Mouse (Mus musculus) embryonic facial prominence, embryonic 15.5 days (tissue): ENCODE measurements at regions not wholly inside any gene's neighbourhood (a gene's known extent, or its start where the extent isn't known, plus 50 kb on each side); places are given as distances from the start of the nearest gene placed in this dataset.

ENCODE experiments used
- ATAC-seq: fragments of 200-750 bp; cut with Nextera tagmentation; 2 replicates; pipeline ENCODE4 v1.8.0; 2017; ENCODE audit warnings: low read depth, moderate TSS enrichment; ENCODE audit not compliant: insufficient number of reproducible peaks, low FRiP score, low TSS enrichment
- H3K27ac ChIP-seq: fragments of 300-500 bp; sonication (generic); replicated peaks from 2 replicates; pipeline ENCODE4 v1.5.1; 2015; ENCODE audit warnings: mild to moderate bottlenecking, inconsistent platforms
- H3K27me3 ChIP-seq: fragments of 300-500 bp; sonication (generic); 2 replicates; pipeline ENCODE4 v1.6.1; 2015; ENCODE audit warnings: inconsistent platforms
- H3K36me3 ChIP-seq: fragments of 300-500 bp; sonication (generic); 2 replicates; pipeline ENCODE4 v1.6.1; 2015; ENCODE audit warnings: mild to moderate bottlenecking, inconsistent platforms
- H3K4me1 ChIP-seq: fragments of 300-500 bp; sonication (generic); 2 replicates; pipeline ENCODE4 v1.6.1; 2015; ENCODE audit warnings: inconsistent platforms
- H3K4me2 ChIP-seq: fragments of 300-500 bp; sonication (generic); replicated peaks from 2 replicates; pipeline ENCODE4 v1.6.1; 2015; ENCODE audit warnings: mild to moderate bottlenecking, inconsistent platforms
- H3K4me3 ChIP-seq: fragments of 300-500 bp; sonication (generic); replicated peaks from 2 replicates; pipeline ENCODE4 v1.5.1; 2015; ENCODE audit warnings: mild to moderate bottlenecking, inconsistent platforms
- H3K9ac ChIP-seq: fragments of 300-500 bp; sonication (generic); 2 replicates; pipeline ENCODE4 v1.6.1; 2015; ENCODE audit warnings: inconsistent platforms
- H3K9me3 ChIP-seq: fragments of 300-500 bp; sonication (generic); replicated peaks from 2 replicates; pipeline ENCODE4 v1.6.1; 2016; ENCODE audit warnings: inconsistent platforms
- WGBS: fragments of 180-500 bp; shearing (Covaris S2); methylation state at CpG from one replicate; pipeline ENCODE4 v1.1.7; 2015; 5-methylcytosine and 5-hydroxymethylcytosine counted together

DNA sequence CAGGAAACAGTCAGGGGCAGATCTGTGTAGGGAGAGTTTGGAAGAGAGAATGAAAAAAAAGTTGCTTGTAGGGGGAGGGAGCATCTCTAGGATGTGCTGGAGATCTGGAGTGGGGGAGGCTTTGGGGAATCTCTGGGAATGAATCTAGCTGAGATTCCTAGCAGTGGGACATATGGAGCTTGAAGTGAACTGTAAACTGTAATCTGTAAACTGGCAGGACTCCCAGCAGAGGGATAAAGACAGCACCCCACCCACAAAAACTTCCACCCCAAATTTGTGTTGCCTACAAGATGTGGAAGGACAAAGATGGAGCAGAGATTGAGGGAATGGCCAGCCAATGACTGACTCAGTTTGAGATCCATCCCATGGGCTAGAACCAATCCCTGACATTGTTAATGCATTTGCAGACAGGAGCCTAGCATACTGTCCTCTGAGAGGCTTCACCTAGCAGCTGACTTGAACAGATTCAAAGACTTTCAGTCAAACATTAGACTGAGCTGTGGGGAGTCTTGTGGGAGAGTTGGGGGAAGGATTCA lies 87.7 kb upstream of the Adam6b start:
- no peak overlapping the region for H3K4me2 ChIP-seq
- no peak for ATAC-seq
- no peaks in the 10 kb centered on the region for H3K9me3 ChIP-seq
- H3K4me3 ChIP-seq: no peak overlapping the region
- no peaks in the 10 kb centered on the region for H3K4me1 ChIP-seq
- H3K27me3 ChIP-seq: no peaks in the 10 kb centered on the region
- H3K36me3 ChIP-seq: no peaks in the 10 kb centered on the region
- H3K9ac ChIP-seq: no peak overlapping the region
- no peak overlapping the region for H3K27ac ChIP-seq

GRCm38 (mm10) chr12:113402823-113403222 lies 86.5 kb upstream of the Adam6b start:
- H3K27ac ChIP-seq: no peak overlapping the region
- no peaks in the 10 kb centered on the region for H3K9me3 ChIP-seq
- no peak for ATAC-seq
- no peak overlapping the region for H3K4me3 ChIP-seq
- H3K27me3 ChIP-seq: no peaks in the 10 kb centered on the region
- H3K9ac ChIP-seq: no peak overlapping the region
- no peaks in the 10 kb centered on the region for H3K36me3 ChIP-seq
- H3K4me2 ChIP-seq: no peak overlapping the region
- no peaks in the 10 kb centered on the region for H3K4me1 ChIP-seq
- WGBS: 50% methylated on average over 2 of the region's 2 CpGs

GRCm38 (mm10) chr12:113411113-113411512 lies 78.2 kb upstream of the Adam6b start:
- no peak overlapping the region for H3K4me3 ChIP-seq
- ATAC-seq: no peak

GRCm38 (mm10) chr12:113413996-113414395 lies 75.3 kb upstream of the Adam6b start:
- Histone ChIP-seq H3K4me1 (no peaks in the 10 kb centered on the region), H3K4me3 (no peak overlapping the region), H3K4me2 (no peak overlapping the region), H3K36me3 (no peaks in the 10 kb centered on the region), H3K27me3 (no peaks in the 10 kb centered on the region), H3K27ac (no peak overlapping the region), H3K9me3 (no peaks in the 10 kb centered on the region), H3K9ac (no peak overlapping the region)
- WGBS: 32% methylated on average over 1 of the region's 1 CpGs
- ATAC-seq: no peak

More at GRCm38 (mm10) chr12:113411113-113411512, 78.2 kb upstream of the Adam6b start:
- no peak overlapping the region for H3K9ac ChIP-seq
- no peaks in the 10 kb centered on the region for H3K27me3 ChIP-seq
- H3K9me3 ChIP-seq: no peaks in the 10 kb centered on the region
- H3K4me2 ChIP-seq: no peak overlapping the region
- H3K36me3 ChIP-seq: no peaks in the 10 kb centered on the region
- H3K4me1 ChIP-seq: no peaks in the 10 kb centered on the region
- H3K27ac ChIP-seq: no peak overlapping the region
- 80% methylated on average over 5 of the region's 5 CpGs for WGBS

DNA sequence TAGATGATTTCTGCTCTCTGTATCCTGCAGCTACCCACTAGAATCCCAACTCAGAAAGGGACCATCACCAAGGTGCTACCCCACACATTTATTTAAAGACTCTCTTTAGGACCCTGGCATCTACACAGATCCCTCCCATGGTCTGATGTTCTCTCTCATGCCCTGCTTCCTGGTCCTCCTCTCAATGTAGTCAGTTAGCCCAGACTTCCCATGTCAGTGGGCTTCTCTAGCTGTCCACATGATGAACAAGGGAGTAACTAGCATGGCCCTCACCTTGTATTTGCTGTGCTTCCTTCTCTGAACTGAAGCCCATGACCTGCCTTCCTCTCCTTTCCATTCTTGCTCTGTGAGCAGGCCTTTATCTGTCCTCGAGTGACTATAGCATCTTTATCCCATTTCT lies 71.8 kb upstream of the Adam6b start:
- Histone ChIP-seq H3K27ac (no peak overlapping the region), H3K4me2 (no peak overlapping the region), H3K9ac (no peak overlapping the region), H3K4me1 (no peaks in the 10 kb centered on the region), H3K36me3 (no peaks in the 10 kb centered on the region), H3K9me3 (no peaks in the 10 kb centered on the region), H3K27me3 (no peaks in the 10 kb centered on the region), H3K4me3 (no peak overlapping the region)
- WGBS: 61% methylated on average over 1 of the region's 1 CpGs
- no peak for ATAC-seq

DNA sequence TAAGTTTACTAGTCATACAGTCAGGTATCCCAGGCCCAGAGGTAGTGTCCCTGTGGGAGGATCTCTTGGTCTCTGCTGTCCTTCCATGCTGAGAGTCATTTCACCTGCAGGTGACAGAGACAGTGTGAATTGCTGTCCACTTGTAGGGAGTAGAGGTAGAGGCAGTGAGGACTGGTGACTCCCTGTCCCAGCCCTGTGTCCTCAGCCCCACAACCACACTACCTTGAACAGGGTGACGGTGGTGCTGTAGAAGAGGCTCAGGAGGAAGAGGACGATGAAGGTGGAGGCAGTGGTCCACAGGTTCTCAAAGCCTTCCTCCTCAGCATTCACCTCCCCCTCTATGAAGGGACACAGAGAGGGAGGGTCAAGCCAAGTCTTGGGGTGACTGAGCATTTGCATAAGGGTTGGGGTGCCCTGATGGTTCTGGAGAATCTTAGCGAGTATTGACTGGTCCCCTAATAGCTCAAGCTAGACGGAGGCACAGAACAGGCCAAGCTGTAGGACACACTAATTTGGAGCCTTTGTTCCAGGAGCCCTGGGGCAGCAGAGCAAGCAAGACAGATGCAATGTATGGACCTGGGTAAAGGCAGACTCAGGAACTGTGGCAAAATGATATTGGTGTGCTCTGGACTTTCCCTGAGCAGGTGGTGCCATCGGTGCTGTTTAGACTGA lies 70.4 kb upstream of the Adam6b start:
- H3K36me3 ChIP-seq: no peaks in the 10 kb centered on the region
- H3K9ac ChIP-seq: no peak overlapping the region
- WGBS: 84% methylated on average over 5 of the region's 5 CpGs
- no peak for ATAC-seq
- no peak overlapping the region for H3K4me3 ChIP-seq
- H3K27me3 ChIP-seq: no peaks in the 10 kb centered on the region
- no peak overlapping the region for H3K4me2 ChIP-seq
- no peaks in the 10 kb centered on the region for H3K4me1 ChIP-seq
- no peak overlapping the region for H3K27ac ChIP-seq
- H3K9me3 ChIP-seq: no peaks in the 10 kb centered on the region

DNA sequence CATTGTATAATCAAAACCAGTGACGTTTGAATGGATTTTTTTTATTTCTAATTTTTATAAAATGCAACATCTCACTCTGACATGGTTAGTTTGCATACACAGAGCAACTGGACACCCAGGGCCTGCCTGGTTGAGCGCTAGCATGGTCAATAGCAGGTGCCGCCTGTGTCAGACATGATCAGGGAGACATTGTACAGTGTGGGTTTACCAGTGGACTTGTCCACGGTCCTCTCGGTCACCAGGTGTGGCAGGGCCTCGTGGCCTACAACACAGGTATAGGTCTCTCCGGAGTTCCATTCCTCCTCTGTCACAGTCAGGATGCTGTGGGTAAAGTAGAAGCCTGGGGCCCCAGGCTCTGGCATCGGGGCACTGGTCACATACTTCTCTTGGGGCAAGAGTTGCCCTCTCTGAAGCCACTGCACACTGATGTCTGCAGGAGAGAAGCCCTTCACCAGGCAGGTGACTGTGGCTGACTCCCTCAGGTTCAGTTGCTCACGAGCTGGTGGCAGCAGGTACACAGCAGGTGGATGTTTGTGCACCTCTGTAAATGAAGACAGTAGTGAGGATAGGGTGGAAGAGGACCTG lies 68.5 kb upstream of the Adam6b start:
- Histone ChIP-seq H3K9ac (no peak overlapping the region), H3K9me3 (no peaks in the 10 kb centered on the region), H3K4me1 (no peaks in the 10 kb centered on the region), H3K36me3 (no peaks in the 10 kb centered on the region), H3K27me3 (no peaks in the 10 kb centered on the region), H3K4me2 (no peak overlapping the region), H3K4me3 (no peak overlapping the region), H3K27ac (no peak overlapping the region)
- ATAC-seq: no peak
- WGBS: 81% methylated on average over 9 of the region's 9 CpGs

GRCm38 (mm10) chr12:113421716-113422595 lies 67.4 kb upstream of the Adam6b start:
- H3K9me3 ChIP-seq: no peaks in the 10 kb centered on the region
- no peaks in the 10 kb centered on the region for H3K36me3 ChIP-seq
- H3K9ac ChIP-seq: no peak overlapping the region
- no peaks in the 10 kb centered on the region for H3K4me1 ChIP-seq
- H3K27me3 ChIP-seq: no peaks in the 10 kb centered on the region
- no peak overlapping the region for H3K4me3 ChIP-seq
- H3K27ac ChIP-seq: no peak overlapping the region
- 84% methylated on average over 16 of the region's 16 CpGs for WGBS
- ATAC-seq: no peak
- H3K4me2 ChIP-seq: no peak overlapping the region

GRCm38 (mm10) chr12:113422736-113423254 lies 66.5 kb upstream of the Adam6b start:
- H3K4me1 ChIP-seq: no peaks in the 10 kb centered on the region
- H3K36me3 ChIP-seq: no peaks in the 10 kb centered on the region
- no peak for ATAC-seq
- H3K4me2 ChIP-seq: no peak overlapping the region
- H3K4me3 ChIP-seq: no peak overlapping the region
- no peaks in the 10 kb centered on the region for H3K9me3 ChIP-seq
- WGBS: 71% methylated on average over 5 of the region's 5 CpGs
- no peaks in the 10 kb centered on the region for H3K27me3 ChIP-seq
- no peak overlapping the region for H3K9ac ChIP-seq
- H3K27ac ChIP-seq: no peak overlapping the region

DNA sequence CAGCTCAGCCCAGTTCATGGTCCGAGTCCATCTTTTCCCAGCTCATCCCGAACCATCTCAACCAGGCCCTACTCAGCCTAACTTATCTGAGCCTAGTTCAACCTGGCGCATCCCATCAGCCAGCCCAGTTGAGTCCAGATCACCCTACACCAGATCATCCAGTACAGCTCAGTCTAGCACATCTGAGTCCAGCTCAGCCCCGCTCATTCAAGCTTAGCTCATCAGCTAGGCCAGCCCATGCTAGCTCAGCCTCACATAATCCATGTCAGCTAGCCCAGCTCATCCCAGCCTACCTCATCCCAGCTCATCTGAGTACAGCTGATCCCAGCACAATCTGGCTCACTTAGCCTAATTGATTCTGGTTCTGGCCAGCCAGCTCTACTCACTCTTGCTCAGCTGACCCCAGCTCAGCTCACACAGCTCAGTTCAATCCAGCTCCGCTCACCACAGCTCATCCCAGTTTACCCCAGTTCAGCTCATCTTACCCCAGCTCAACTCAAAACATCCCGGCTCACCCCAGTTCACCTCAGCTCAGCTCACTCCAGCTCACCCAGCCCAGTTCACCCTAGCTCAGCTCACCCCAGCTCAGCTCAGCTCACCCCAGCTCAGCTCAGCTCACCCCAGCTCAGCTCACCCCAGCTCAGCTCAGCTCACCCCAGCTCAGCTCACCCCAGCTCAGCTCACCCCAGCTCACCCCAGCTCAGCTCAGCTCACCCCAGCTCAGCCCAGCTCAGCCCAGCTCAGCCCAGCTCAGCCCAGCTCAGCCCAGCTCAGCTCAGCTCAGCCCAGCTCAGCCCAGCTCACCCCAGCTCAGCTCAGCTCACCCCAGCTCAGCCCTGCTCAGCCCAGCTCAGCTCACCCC lies 65.3 kb upstream of the Adam6b start:
- no peak overlapping the region for H3K27ac ChIP-seq
- no peaks in the 10 kb centered on the region for H3K36me3 ChIP-seq
- no peak overlapping the region for H3K4me3 ChIP-seq
- H3K9ac ChIP-seq: no peak overlapping the region
- H3K4me2 ChIP-seq: no peak overlapping the region
- H3K27me3 ChIP-seq: no peaks in the 10 kb centered on the region
- WGBS: 82% methylated on average over 6 of the region's 6 CpGs
- H3K4me1 ChIP-seq: no peaks in the 10 kb centered on the region
- H3K9me3 ChIP-seq: no peaks in the 10 kb centered on the region
- ATAC-seq: no peak; the same call in 1 of the 2 replicates
